Mouse (Mus musculus) c-Kit-positive CD71-positive TER-119-negative erythroid progenitor cells, embryonic 14.5 days (primary cell): ENCODE measurements around the gene Olfr681.
"Not testable (repeated sequence)": the region's sequence is repeated elsewhere in the genome, so short reads cannot be mapped to it uniquely, and the experiment has no call there.

ENCODE experiments used
- DNase-seq: peaks from one replicate; pipeline ENCODE4 v3.0.0-alpha.2; 2013; ENCODE audit warnings: low read depth

The Olfr681 gene

GRCm38 (mm10) chr7:105116536-105116935 lies at the start of gene Olfr681:
Olfr681 (plus strand) TSS chr7:105116836.
- no peak for DNase-seq

DNA sequence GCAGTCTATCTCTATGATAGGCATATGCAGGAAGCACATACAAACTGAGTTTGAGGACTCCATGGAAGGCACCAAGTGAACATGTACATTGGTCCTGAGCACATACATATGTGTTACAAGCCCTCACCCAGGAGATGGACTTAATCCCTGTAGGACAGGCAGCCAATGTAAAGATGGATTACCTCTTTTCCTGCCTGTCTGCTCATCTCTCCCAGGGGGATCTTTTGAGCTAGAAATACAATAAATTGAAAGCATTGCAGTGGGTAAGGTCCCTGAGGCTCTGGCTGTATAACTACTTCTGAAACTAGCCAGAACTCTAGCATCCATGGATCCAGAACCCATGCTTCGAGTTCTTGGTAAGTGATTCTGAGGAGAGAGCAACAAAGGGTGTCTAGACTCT lies 35.7 kb upstream of the Olfr681 start, which contains the start of gene Olfr679:
Gene Olfr679 (plus strand): TSS at position 301 of the 400 bp plus-strand sequence.
- DNase-seq, result no peak

DNA sequence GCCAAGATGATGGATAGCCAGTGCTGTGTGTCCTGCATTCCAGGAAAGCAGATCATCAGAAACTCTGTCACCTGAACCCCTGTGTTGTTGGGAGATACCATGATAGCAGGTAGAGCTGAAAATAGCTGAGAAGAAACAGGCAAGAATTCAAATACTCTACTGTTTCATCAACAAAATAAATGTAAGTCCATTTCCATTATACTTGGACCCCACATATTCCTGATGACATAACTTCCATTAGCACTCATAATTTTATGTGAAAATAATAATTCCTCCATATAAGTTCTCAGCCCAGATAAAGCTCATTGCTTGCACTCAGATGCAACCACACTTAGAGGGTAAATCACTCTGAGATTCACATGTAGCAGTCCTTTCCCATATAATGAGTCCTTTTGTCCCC lies 23.9 kb upstream of the Olfr681 start, which contains the start of gene Olfr680-ps1:
Gene Olfr680-ps1 (minus strand): TSS at position 101 of the 400 bp plus-strand sequence.
- DNase-seq, result not testable (repeated sequence)

- DNase-seq, result no peak
Measured at GRCm38 (mm10) chr7:105141275-105141674, 24.6 kb downstream of the Olfr681 start.

DNA sequence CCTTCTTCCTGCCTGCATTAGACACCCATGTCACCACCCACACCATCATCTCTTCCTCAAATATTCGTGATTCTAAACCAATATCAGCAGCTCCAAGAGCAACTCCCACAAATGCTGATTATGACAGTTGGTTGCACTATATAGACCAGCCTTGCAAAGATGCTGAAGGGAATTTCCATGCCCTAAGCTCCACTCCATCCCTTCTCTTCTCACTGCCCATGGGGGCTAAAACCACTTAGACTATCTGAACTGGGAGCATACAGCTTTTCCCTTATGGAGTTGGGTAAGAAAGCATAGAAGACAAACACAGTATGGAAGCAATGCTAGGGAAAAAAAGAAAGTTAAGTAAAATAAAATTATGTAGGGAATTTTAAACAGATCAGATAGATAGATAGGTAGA lies 30.3 kb downstream of the Olfr681 start, which contains the start of gene Olfr683:
Gene Olfr683 (minus strand): TSS at position 101 of the 400 bp plus-strand sequence.
- no peak for DNase-seq

DNA sequence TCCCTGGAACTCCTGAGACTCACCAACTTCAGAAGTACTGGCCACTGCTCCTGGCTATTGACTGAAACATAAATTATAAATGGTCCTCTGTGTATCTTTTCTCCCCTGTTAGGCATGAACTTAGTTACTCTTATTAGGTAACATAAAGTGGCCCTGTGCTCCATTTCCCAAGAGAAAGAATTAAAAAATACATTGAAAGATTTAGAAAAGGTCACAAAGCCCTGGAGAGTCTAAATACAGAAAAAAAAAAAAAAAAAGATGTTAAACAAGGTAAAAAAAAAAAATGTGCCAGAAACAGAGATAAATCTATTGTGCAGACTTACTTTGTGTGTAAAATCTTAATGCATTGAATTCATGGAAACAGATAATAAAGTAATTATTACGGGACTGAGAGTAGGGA lies 46.9 kb downstream of the Olfr681 start, which contains the start of gene Olfr684:
Gene Olfr684 (minus strand): TSS at position 101 of the 400 bp plus-strand sequence.
- DNase-seq, result no peak

- no peak for DNase-seq
Measured at GRCm38 (mm10) chr7:105170773-105171172, 54.1 kb downstream of the Olfr681 start.
